Mouse (Mus musculus) liver, embryonic 14.5 days (tissue): Measurements from ENCODE around the gene Auh.

Experiments
- CTCF ChIP-seq: IDR thresholded peaks from 2 replicates; pipeline ENCODE4 v1.5.1; 2016; ENCODE audit warnings: antibody characterized with exemption, low read depth, control low read depth
- EP300 ChIP-seq: IDR thresholded peaks from 2 replicates; pipeline ENCODE4 v1.6.1; 2016; ENCODE audit warnings: antibody characterized with exemption, low read depth

DNA sequence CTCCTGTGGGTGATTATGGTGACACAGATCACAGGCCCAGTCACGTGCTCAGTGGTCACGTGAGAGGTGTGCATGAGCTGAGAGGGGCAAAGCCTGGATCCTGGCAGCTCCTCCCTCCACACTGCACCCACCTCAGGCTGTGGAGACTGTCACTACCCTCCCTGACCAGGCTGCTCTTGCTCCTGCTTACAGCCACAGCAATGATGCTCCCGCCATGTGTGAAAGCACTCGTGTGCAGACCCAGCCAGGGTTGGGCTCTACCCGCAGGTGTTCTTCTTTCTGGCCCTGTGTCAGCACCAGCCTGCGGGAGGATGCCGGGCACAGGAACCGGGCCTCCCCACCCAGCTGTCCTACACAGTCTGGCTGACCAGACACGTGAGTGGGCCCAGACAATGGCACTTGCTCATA lies 80.1 kb downstream of the Auh start:
- TF ChIP-seq CTCF (no peak), EP300 (no peak)
